Mouse (Mus musculus): ENCODE measurements around the gene Gm2075.
"Not testable (repeated sequence)": the region's sequence is repeated elsewhere in the genome, so short reads cannot be mapped to it uniquely, and the experiment has no call there.

DNA sequence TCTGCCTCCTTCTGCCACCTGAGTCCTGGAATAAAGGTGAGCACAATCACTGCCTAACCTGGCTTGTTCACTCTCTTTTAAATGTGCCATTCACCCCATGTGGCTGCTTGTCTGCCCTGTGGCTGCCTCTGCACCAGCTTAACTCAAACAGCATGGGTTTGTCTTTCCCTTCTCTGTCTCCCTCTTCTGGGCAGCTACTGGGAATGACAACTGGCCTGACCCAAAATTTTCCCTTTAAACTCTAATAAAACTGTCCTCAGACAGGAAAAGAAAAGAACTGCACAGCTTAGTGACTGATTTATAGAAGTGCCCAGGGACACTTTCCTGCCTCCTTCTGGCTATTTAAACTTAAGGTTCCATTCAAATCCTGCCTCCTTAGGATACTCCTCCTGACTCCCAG lies 27.4 kb downstream of the Gm2075 start:
- TF ChIP-seq POLR2A (IDR thresholded peaks at IDR 0.05; ENCODE audit: borderline replicate concordance, extremely low read depth, insufficient read depth, insufficient read length, poor library complexity, severe bottlenecking); CTCF (IDR thresholded peaks at IDR 0.05; ENCODE audit: borderline replicate concordance, extremely low read depth, insufficient read depth, insufficient read length): not testable (repeated sequence)

Measured in brain, embryonic 14.5 days (tissue).